Mouse (Mus musculus) ES-Bruce4 (cell line): Measurements from ENCODE around the gene Disp2. TPM values are rescaled to one million over a fixed set of nuclear protein-coding genes. Genes with fewer than 3 reads are reported as not detected.
A peak's percentile ranks its signal among the peaks of the same experiment; 100 is the strongest.

Experiments used
- H3K27ac ChIP-seq: 2 replicates; pipeline ENCODE4 v1.5.1; 2012; ENCODE audit warnings: low read length, inconsistent platforms; ENCODE audit not compliant: insufficient read depth
- H3K27me3 ChIP-seq: 2 replicates; pipeline ENCODE4 v1.6.1; 2012; ENCODE audit warnings: mild to moderate bottlenecking, low read length, inconsistent platforms; ENCODE audit not compliant: control insufficient read depth, poor library complexity, insufficient read depth, severe bottlenecking
- H3K36me3 ChIP-seq: 2 replicates; pipeline ENCODE4 v1.6.1; 2012; ENCODE audit warnings: inconsistent platforms, mild to moderate bottlenecking, low read length, moderate library complexity; ENCODE audit not compliant: control insufficient read depth, poor library complexity, insufficient read depth, severe bottlenecking
- H3K4me1 ChIP-seq: one replicate; pipeline ENCODE4 v1.8.1; 2011; ENCODE audit warnings: low read length; ENCODE audit not compliant: control insufficient read depth, insufficient read depth
- H3K4me3 ChIP-seq: 2 replicates; pipeline ENCODE4 v1.5.1; 2011; ENCODE audit warnings: low read depth, mild to moderate bottlenecking, low read length
- H3K9ac ChIP-seq: 2 replicates; pipeline ENCODE4 v1.6.1; 2012; ENCODE audit warnings: low read depth, mild to moderate bottlenecking, inconsistent platforms; ENCODE audit not compliant: poor library complexity, severe bottlenecking
- H3K9me3 ChIP-seq: replicated peaks from 2 replicates; pipeline ENCODE4 v1.6.1; 2012; ENCODE audit warnings: mild to moderate bottlenecking, low read length, inconsistent platforms; ENCODE audit not compliant: control insufficient read depth, poor library complexity, insufficient read depth, severe bottlenecking
- CTCF ChIP-seq: IDR thresholded peaks from one replicate; pipeline ENCODE4 v1.8.1; 2011; ENCODE audit warnings: low read depth, low read length
- EP300 ChIP-seq: IDR thresholded peaks from 2 replicates; pipeline ENCODE4 v1.6.1; 2011; ENCODE audit warnings: low read depth, low read length; ENCODE audit not compliant: insufficient read depth
- POLR2A ChIP-seq: IDR thresholded peaks from one replicate; pipeline ENCODE4 v1.8.1; 2011; ENCODE audit warnings: low read length; ENCODE audit not compliant: insufficient read depth
- polyA plus RNA-seq: library from polyadenylated mRNA; stranded (reverse); fragments of >200 nt; gene quantifications from 2 replicates; pipeline ENCODE4 v1.2.4, GENCODE M21; 2011; ENCODE audit warnings: low read depth; ENCODE audit not compliant: missing spikeins, insufficient read depth, insufficient read length

Disp2 gene
- polyA plus RNA-seq, 1 experiment = not detected

DNA sequence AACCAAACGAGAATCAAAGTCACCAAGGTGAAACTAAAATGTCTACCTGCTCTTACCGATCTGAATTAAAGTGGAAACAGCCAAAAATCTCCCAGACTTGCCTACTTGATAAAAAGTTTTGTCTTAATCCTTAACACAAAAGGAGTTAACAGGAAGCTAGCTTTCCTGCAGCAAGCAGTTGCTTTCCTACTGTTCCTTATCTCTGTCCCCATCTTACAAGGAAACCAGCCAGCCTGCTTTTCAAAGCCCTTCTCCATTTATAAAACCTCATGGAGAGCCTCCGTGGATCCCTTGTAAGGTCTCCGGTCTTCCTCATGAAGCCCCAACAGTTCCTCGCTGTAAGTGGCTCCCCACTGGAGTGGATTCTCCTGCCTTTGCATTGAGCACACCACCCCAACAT lies 58.8 kb downstream of the Disp2 start:
- Histone ChIP-seq H3K27me3 (no peaks in the 10 kb centered on the region), H3K4me1 (peaks cover 5% of the 10 kb centered on the region), H3K4me3 (no peak overlapping the region), H3K36me3 (0 out of 2 replicates have a peak, but pooled peaks cover under 1% of the 10 kb centered on the region), H3K9me3 (no peaks in the 10 kb centered on the region), H3K27ac (0 out of 2 replicates have a peak overlapping the region, but pooled peaks have one; percentile 14), H3K9ac (no peak overlapping the region)
- no peak for TF ChIP-seq EP300
- no peak for TF ChIP-seq POLR2A
- no peak for TF ChIP-seq CTCF

DNA sequence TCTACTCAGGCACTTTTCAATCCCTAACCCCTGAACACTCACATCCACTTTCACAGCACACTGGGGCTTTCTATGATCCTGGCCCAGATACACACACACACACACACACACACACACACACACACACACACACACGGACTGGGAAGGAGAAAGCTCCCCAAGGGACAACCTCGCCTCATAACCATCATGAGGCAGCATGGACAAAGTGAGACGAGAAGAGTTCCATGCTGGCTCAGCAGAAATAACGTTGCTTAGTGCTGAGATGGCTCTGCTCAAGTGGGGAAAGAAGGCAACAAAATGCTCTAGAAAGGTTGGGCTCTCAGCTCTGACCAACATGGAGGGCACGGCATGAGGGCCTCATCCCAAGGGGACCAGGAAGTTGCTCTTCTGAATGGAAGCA lies 61.7 kb downstream of the Disp2 start:
- H3K27me3 ChIP-seq = no peaks in the 10 kb centered on the region
- TF ChIP-seq EP300 (no peak), CTCF (no peak), POLR2A (no peak)
- peaks cover 5% of the 10 kb centered on the region for H3K4me1 ChIP-seq
- no peaks in the 10 kb centered on the region for H3K9me3 ChIP-seq
- no peak overlapping the region for H3K9ac ChIP-seq
- no peaks in the 10 kb centered on the region for H3K36me3 ChIP-seq
- no peak overlapping the region for H3K4me3 ChIP-seq
- no peak overlapping the region for H3K27ac ChIP-seq

DNA sequence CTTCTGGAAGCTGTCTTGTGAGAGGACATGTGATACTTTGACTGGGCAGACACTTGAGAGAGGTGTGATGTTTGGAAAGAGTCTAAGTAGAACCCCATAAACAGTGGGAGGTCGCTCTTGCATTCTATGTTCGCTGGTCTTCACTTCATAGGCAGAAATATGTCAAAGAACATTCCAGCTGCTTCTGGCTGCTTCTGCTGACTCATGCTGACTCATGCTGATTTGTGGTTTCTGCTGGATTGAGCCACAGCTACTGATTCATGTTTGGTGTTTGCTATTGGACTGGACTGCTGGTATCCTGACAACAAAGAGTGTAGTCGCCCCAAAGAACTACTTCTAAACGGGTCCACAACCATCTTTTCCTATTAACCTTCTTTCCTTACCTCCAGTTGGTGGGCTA lies 62.3 kb downstream of the Disp2 start:
- no peak for TF ChIP-seq CTCF
- no peak for TF ChIP-seq EP300
- TF ChIP-seq POLR2A = no peak
- Histone ChIP-seq H3K27ac (no peak overlapping the region), H3K4me1 (peaks cover 5% of the 10 kb centered on the region), H3K4me3 (no peak overlapping the region), H3K9me3 (no peaks in the 10 kb centered on the region), H3K27me3 (no peaks in the 10 kb centered on the region), H3K9ac (no peak overlapping the region), H3K36me3 (no peaks in the 10 kb centered on the region)

DNA sequence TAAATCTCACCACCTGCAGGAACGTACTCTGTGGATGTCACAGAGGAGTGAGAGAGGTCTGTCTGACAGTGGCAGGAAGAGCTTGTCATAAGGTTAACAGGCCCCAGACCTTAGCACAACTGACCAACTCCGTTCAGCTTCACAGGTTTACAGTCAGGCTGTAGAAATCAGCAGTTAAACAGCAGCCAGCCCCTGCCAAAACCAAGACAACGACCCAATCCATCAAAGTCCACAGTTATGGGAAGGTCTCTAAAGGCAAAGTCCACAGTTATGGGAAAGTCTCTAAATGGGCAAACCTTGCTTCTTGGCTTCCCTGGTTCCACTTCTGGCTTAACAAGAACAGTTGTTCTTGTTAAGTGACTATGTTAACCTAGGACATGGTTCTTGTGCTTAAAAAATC lies 64.9 kb downstream of the Disp2 start:
- no peaks in the 10 kb centered on the region; the same call in 1 of the 2 replicates for H3K27me3 ChIP-seq
- no peak overlapping the region for H3K4me3 ChIP-seq
- H3K4me1 ChIP-seq = no peaks in the 10 kb centered on the region
- no peak for TF ChIP-seq CTCF
- no peak for TF ChIP-seq POLR2A
- no peak for TF ChIP-seq EP300
- no peak overlapping the region for H3K9ac ChIP-seq
- H3K27ac ChIP-seq = no peak overlapping the region
- no peaks in the 10 kb centered on the region for H3K36me3 ChIP-seq
- no peaks in the 10 kb centered on the region for H3K9me3 ChIP-seq

DNA sequence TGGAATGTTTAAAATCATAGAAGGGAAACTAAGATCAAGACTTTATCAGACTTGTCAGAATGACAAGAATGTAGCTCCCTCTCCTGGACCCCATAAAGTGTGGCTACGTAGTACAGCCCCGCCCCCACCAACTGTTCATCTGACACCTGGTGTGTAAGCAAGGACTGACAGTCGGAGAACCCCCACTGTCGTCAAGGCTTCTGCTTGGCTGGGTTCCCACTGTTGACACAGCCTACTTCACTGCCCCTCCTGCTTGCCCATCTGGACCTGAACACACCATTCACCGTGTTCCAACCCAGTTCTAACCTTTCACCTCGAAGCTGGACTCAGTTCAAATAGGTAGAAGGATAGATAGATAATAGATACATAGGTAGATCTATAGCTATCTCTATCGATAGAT lies 66.7 kb downstream of the Disp2 start:
- Histone ChIP-seq H3K27ac (no peak overlapping the region), H3K4me3 (no peak overlapping the region), H3K9me3 (no peaks in the 10 kb centered on the region), H3K27me3 (no peaks in the 10 kb centered on the region; the same call in 1 of the 2 replicates), H3K36me3 (no peaks in the 10 kb centered on the region), H3K4me1 (no peaks in the 10 kb centered on the region), H3K9ac (no peak overlapping the region)
- TF ChIP-seq CTCF (no peak), EP300 (no peak), POLR2A (no peak)

DNA sequence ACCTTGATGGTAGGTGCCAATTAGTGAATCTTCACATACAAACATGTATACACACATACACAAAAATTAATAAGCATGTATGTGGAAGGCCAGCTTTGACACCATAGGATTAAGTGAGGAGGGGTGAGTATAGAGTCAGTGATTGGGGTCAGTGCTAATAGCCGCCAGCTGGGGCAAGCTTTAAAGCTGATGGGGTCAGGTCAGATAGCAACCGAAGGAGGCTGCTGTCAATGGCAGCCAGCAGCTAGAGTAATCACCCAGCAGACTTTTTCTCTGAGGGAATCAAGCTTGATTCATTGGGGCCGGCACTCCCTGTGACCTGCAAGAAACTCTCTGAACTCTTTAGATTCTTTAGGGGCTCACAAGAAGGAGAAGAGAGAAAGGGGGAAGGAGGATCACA lies 72.2 kb downstream of the Disp2 start:
- H3K4me1 ChIP-seq = no peaks in the 10 kb centered on the region
- no peak overlapping the region for H3K27ac ChIP-seq
- no peaks in the 10 kb centered on the region for H3K9me3 ChIP-seq
- no peak overlapping the region for H3K4me3 ChIP-seq
- no peak for TF ChIP-seq EP300
- TF ChIP-seq POLR2A = no peak
- no peak for TF ChIP-seq CTCF
- H3K36me3 ChIP-seq = no peaks in the 10 kb centered on the region
- no peak overlapping the region for H3K9ac ChIP-seq
- H3K27me3 ChIP-seq = no peaks in the 10 kb centered on the region; the same call in 1 of the 2 replicates

Other genes with a start within 250 kb of the Disp2 start
- gene Bmf, start 230.0 kb upstream of the Disp2 start, polyA plus RNA-seq = 21.7 and 22.1 TPM in 2 replicates
- gene Bub1b, start 181.5 kb upstream of the Disp2 start, polyA plus RNA-seq = 189 TPM in 2 replicates
- gene Pak6, start 116.4 kb upstream of the Disp2 start, polyA plus RNA-seq = 2.1 and 2.3 TPM in 2 replicates
- gene Ankrd63, start 75.8 kb upstream of the Disp2 start, polyA plus RNA-seq = not detected in 2 replicates
- not detected in 2 replicates for gene Plcb2, start 51.3 kb upstream of the Disp2 start, polyA plus RNA-seq
- gene Inafm2, start 34.0 kb upstream of the Disp2 start, polyA plus RNA-seq = 3.6 and 3.8 TPM in 2 replicates
- gene Ccdc9b, start 17.1 kb upstream of the Disp2 start, polyA plus RNA-seq = 0.38 and 0.51 TPM in 2 replicates
- not detected in 2 replicates for gene Phgr1, start 7.0 kb upstream of the Disp2 start, polyA plus RNA-seq
- gene Knstrn, start 34.3 kb downstream of the Disp2 start, polyA plus RNA-seq = 119 and 127 TPM in 2 replicates
- 28.7 and 30.3 TPM in 2 replicates for gene Ivd, start 82.2 kb downstream of the Disp2 start, polyA plus RNA-seq
- 12.2 and 14.1 TPM in 2 replicates for gene Bahd1, start 120.7 kb downstream of the Disp2 start, polyA plus RNA-seq
- gene Chst14, start 146.8 kb downstream of the Disp2 start, polyA plus RNA-seq = 9.3 and 10.3 TPM in 2 replicates
- 8.7 and 9.2 TPM in 2 replicates for gene Ccdc32, start 249.7 kb downstream of the Disp2 start, polyA plus RNA-seq